24 mouse cellular contexts compared by ENCODE assay signal in genomic region chr15:25202097-25202496, GRCm38 (mm10).
DNase-seq lines count a peak whose midpoint lies in the region; TF ChIP-seq lines count a peak whose summit lies in the region.
"Had no signal": no experiment of that assay in that cellular context is flagged by ENCODE, and none has a peak within 500 bp of the region (broad histone marks: within the 10 kb centered on the region; RNA-seq: fewer than 3 reads in every experiment).

No protein-coding gene starts in this region.

- no peaks in the 10 kb centered on the region for H3K4me1 ChIP-seq in MEL (ENCODE audit: control insufficient read depth in 1 of 2, insufficient read depth in 2 of 2, low read length in 2 of 2)
- no peaks in the 10 kb centered on the region for H3K4me1 ChIP-seq in megakaryocyte, embryonic 14.5 days
- H3K4me1 ChIP-seq: forebrain, embryonic 10.5 days; forebrain, embryonic 13.5 days; heart, embryonic 10.5 days; heart, embryonic 13.5 days had no signal

- H3K9me3 ChIP-seq in MEL (replicated peaks; ENCODE audit: insufficient read depth, low read length) = no peaks in the 10 kb centered on the region
- H3K9me3 ChIP-seq in megakaryocyte, embryonic 14.5 days = no peaks in the 10 kb centered on the region
- H3K9me3 ChIP-seq: forebrain, embryonic 10.5 days; forebrain, embryonic 13.5 days; heart, embryonic 10.5 days; heart, embryonic 13.5 days had no signal

- no peak overlapping the region for H3ac ChIP-seq in myocyte (ENCODE audit: control insufficient read depth, insufficient read length)

- H3K4me2 ChIP-seq in myocyte (ENCODE audit: low read depth) = peak overlapping the region; percentile 28
- H3K4me2 ChIP-seq: forebrain, embryonic 13.5 days; heart, embryonic 13.5 days; hindbrain, embryonic 14.5 days had no signal

- H3K36me3 ChIP-seq in MEL (ENCODE audit: control insufficient read depth in 1 of 2, insufficient read depth in 2 of 2, low read length in 2 of 2) = no peaks in the 10 kb centered on the region
- no peaks in the 10 kb centered on the region for H3K36me3 ChIP-seq in megakaryocyte, embryonic 14.5 days (replicated peaks; ENCODE audit: low read length)
- H3K36me3 ChIP-seq in myocyte (ENCODE audit: control insufficient read depth, insufficient read depth) = no peaks in the 10 kb centered on the region
- H3K36me3 ChIP-seq: forebrain, embryonic 10.5 days; heart, embryonic 10.5 days; heart, embryonic 13.5 days had no signal

- TF ChIP-seq RAD21 in MEL (IDR thresholded peaks at IDR 0.05; ENCODE audit: low read depth, low read length) = no peak

- H3K27me3 ChIP-seq in MEL (ENCODE audit: control insufficient read depth in 1 of 2, insufficient read depth in 2 of 2, low read length in 2 of 2) (no peaks in the 10 kb centered on the region; a peak in 1 of 4 replicates), myocyte (ENCODE audit: control insufficient read depth, insufficient read depth, insufficient read length) (no peaks in the 10 kb centered on the region)
- H3K27me3 ChIP-seq in megakaryocyte, embryonic 14.5 days (replicated peaks) = no peaks in the 10 kb centered on the region
- H3K27me3 ChIP-seq: forebrain, embryonic 13.5 days; heart, embryonic 13.5 days had no signal

- TF ChIP-seq EP300 in MEL (IDR thresholded peaks at IDR 0.05; ENCODE audit: low read depth in 1 of 2, low read length in 2 of 2) = no peak

- H3K4me3 ChIP-seq in MEL (ENCODE audit: control insufficient read depth in 1 of 2, insufficient read depth in 1 of 2, low read depth in 2 of 2, low read length in 2 of 2) (no peak overlapping the region), myocyte (no peak overlapping the region)
- peak overlapping the region; percentile 14 for H3K4me3 ChIP-seq in megakaryocyte, embryonic 14.5 days (replicated peaks)
- H3K4me3 ChIP-seq: forebrain, embryonic 10.5 days; forebrain, embryonic 13.5 days; gastrocnemius, adult 2 months; heart, embryonic 10.5 days; heart, embryonic 13.5 days had no signal

- TF ChIP-seq POLR2A in MEL (IDR thresholded peaks at IDR 0.05; ENCODE audit: control insufficient read depth in 1 of 2, insufficient read depth in 1 of 2, low read depth in 1 of 2, low read length in 2 of 2, poor library complexity in 1 of 2) (no peak), myocyte (IDR thresholded peaks at IDR 0.05; ENCODE audit: insufficient read length, low read depth) (no peak)

- TF ChIP-seq CTCF in MEL (IDR thresholded peaks at IDR 0.05 in 2 of 3, conservative IDR thresholded peaks at IDR 0.05 in 1 of 3; ENCODE audit: control insufficient read depth in 1 of 3, insufficient read depth in 1 of 3, low read depth in 2 of 3, low read length in 3 of 3, poor library complexity in 1 of 3, severe bottlenecking in 1 of 3) = no peak

- peak; percentile 61 for DNase-seq in 416B (ENCODE audit: low read depth)
- no peak for DNase-seq in MEL (ENCODE audit: low read depth, low spot score)
- DNase-seq in frontal cortex, adult 2 months (ENCODE audit: extremely low spot score in 1 of 2, low spot score in 1 of 2) = no peak
- no peak for DNase-seq in thymus, adult 18-20 months
- no peak for DNase-seq in heart, adult 18-20 months
- DNase-seq: adrenal gland, adult 2 months; adrenal gland, postnatal 14 days; B cell, adult 2 months; cerebellum, adult 18-20 months; cerebellum, adult 9-10 months; cerebellum, postnatal 14 days; gastrocnemius, adult 2 months; gastrocnemius, postnatal 14 days; heart, adult 11 months; heart, postnatal 14 days; heart, postnatal 4 days had no signal

- H3K27ac ChIP-seq in MEL (ENCODE audit: control insufficient read depth, low read depth, low read length) = no peak overlapping the region
- H3K27ac ChIP-seq: forebrain, embryonic 10.5 days; forebrain, embryonic 13.5 days; gastrocnemius, adult 2 months; heart, embryonic 10.5 days; heart, embryonic 13.5 days; hindbrain, embryonic 14.5 days; hindbrain, postnatal 0 days had no signal

- H3K79me2 ChIP-seq in MEL (ENCODE audit: control insufficient read depth, insufficient read depth, low read length, poor library complexity) = no peaks in the 10 kb centered on the region
- H3K79me2 ChIP-seq in myocyte (ENCODE audit: control insufficient read depth, insufficient read depth) = no peaks in the 10 kb centered on the region

- H3K9ac ChIP-seq in MEL (ENCODE audit: control insufficient read depth, low read depth, low read length, poor library complexity, severe bottlenecking) = no peak overlapping the region
- H3K9ac ChIP-seq: forebrain, embryonic 13.5 days; heart, embryonic 13.5 days; hindbrain, embryonic 14.5 days had no signal

TF ChIP-seq in MEL, 35 proteins besides CTCF, POLR2A, EP300 and RAD21:
- 0 out of 2 replicates have a peak, but pooled peaks have one; percentile 29 for TF ChIP-seq USF1 (IDR thresholded peaks at IDR 0.05; ENCODE audit: low read depth, low read length)
- TF ChIP-seq ZNF384 (IDR thresholded peaks at IDR 0.05; ENCODE audit: low read depth, low read length) = no peak

TF ChIP-seq in myocyte, 11 proteins besides CTCF, POLR2A, EP300 and RAD21:
- TF ChIP-seq REST (IDR thresholded peaks at IDR 0.05; ENCODE audit: insufficient read depth, insufficient read length) (no peak), USF1 (IDR thresholded peaks at IDR 0.05; ENCODE audit: low read depth) (peak; percentile 48), MAX (IDR thresholded peaks at IDR 0.05; ENCODE audit: low read depth) (no peak), POLR2AphosphoS2 (IDR thresholded peaks at IDR 0.05; ENCODE audit: insufficient read length, low read depth) (no peak), SRF (IDR thresholded peaks at IDR 0.05; ENCODE audit: control insufficient read depth, insufficient read length, low read depth) (no peak)
